Mouse (Mus musculus) lung, embryonic 16.5 days (tissue): ENCODE measurements around the gene Pole3. TPM values are rescaled to one million over a fixed set of nuclear protein-coding genes. Genes with fewer than 3 reads are reported as not detected.

ENCODE experiments used
- ATAC-seq: fragments of 200-750 bp; cut with Nextera tagmentation; 2 replicates; pipeline ENCODE4 v1.8.0; 2017; ENCODE audit warnings: low read depth, mild to moderate bottlenecking, moderate library complexity
- H3K27ac ChIP-seq: fragments of 300-500 bp; sonication (generic); 2 replicates; pipeline ENCODE4 v1.5.1; 2014; ENCODE audit warnings: mild to moderate bottlenecking, control low read depth, low read length
- H3K27me3 ChIP-seq: fragments of 300-500 bp; sonication (generic); 2 replicates; pipeline ENCODE4 v1.6.1; 2014; ENCODE audit warnings: low read depth, low read length, mixed read lengths; ENCODE audit not compliant: control insufficient read depth, insufficient read depth
- H3K36me3 ChIP-seq: fragments of 300-500 bp; sonication (generic); 2 replicates; pipeline ENCODE4 v1.6.1; 2014; ENCODE audit warnings: low read length; ENCODE audit not compliant: control insufficient read depth, insufficient read depth
- H3K4me1 ChIP-seq: fragments of 300-500 bp; sonication (generic); replicated peaks from 2 replicates; pipeline ENCODE4 v1.6.1; 2014; ENCODE audit warnings: low read length, mixed read lengths; ENCODE audit not compliant: control insufficient read depth, insufficient read depth
- H3K4me2 ChIP-seq: fragments of 300-500 bp; sonication (generic); 2 replicates; pipeline ENCODE4 v1.6.1; 2014; ENCODE audit warnings: low read depth, low read length, control low read depth
- H3K4me3 ChIP-seq: fragments of 300-500 bp; sonication (generic); 2 replicates; pipeline ENCODE4 v1.5.1; 2014; ENCODE audit warnings: mild to moderate bottlenecking, low read length, control low read depth
- H3K9ac ChIP-seq: fragments of 300-500 bp; sonication (generic); 2 replicates; pipeline ENCODE4 v1.6.1; 2014; ENCODE audit warnings: low read length, control low read depth
- H3K9me3 ChIP-seq: fragments of 300-500 bp; sonication (generic); 2 replicates; pipeline ENCODE4 v1.6.1; 2016; ENCODE audit warnings: low read length; ENCODE audit not compliant: control insufficient read depth
- whole genome bisulfite sequencing: fragments of 180-500 bp; shearing (Covaris S2); extraction: QIAGEN DNeasy Blood & Tissue Kit; methylation state at CpG from one replicate; pipeline ENCODE4 v1.1.7; 2014; 5-methylcytosine and 5-hydroxymethylcytosine counted together
- polyA plus RNA-seq: library from polyadenylated mRNA; unstranded; fragments of >200 nt; fragmentation: Nextera tagmentation; extraction: Ambion mirVana; gene quantifications from 2 replicates; pipeline ENCODE4 v1.2.1, GENCODE M21; 2015

Pole3 gene
- polyA plus RNA-seq, 1 experiment from 2014 or later = 79.9 TPM

DNA sequence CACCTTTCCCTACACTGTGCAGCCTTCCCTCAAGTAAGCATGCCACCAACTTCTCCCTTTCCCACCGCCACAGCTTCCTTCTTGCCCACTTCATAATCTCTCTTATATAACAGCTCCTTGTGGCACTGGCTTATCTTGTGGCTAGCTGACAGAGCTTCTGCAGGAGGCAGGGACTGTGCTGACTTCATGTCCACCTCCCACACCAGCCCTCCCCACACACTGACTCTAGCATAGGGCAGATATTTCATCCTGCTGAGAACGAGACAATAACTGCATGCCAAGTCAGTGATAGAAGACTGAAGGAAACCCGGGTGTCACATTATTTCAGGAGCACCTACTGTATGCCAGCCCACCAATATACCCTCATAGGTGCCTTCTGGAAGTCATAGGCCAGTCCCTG, 9.4 kb downstream of the Pole3 start:
- no peaks in the 10 kb centered on the region for H3K9me3 ChIP-seq
- peak overlapping the region; percentile 95 for H3K27ac ChIP-seq
- no peak overlapping the region; the same call in 1 of the 2 replicates for H3K4me3 ChIP-seq
- ATAC-seq = no peak
- WGBS = 43% methylated on average over 3 of the region's 3 CpGs
- peaks cover 40% of the 10 kb centered on the region for H3K4me1 ChIP-seq
- H3K36me3 ChIP-seq = peaks cover 34% of the 10 kb centered on the region
- no peaks in the 10 kb centered on the region for H3K27me3 ChIP-seq
- H3K4me2 ChIP-seq = peak overlapping the region; percentile 41
- peak overlapping the region; percentile 57 for H3K9ac ChIP-seq

- Histone ChIP-seq H3K4me3 (no peak overlapping the region; the same call in 1 of the 2 replicates), H3K27me3 (no peaks in the 10 kb centered on the region), H3K9me3 (no peaks in the 10 kb centered on the region), H3K27ac (peak overlapping the region; percentile 95), H3K4me2 (peak overlapping the region; percentile 7; the same call in 1 of the 2 replicates), H3K9ac (no peak overlapping the region), H3K4me1 (peaks cover 40% of the 10 kb centered on the region), H3K36me3 (peaks cover 39% of the 10 kb centered on the region)
- WGBS = 62% methylated on average over 7 of the region's 7 CpGs
- ATAC-seq = peak; percentile 6; the same call in 1 of the 2 replicates
Observed at GRCm38 (mm10) chr4:62514995-62515394, 9.9 kb downstream of the Pole3 start.

DNA sequence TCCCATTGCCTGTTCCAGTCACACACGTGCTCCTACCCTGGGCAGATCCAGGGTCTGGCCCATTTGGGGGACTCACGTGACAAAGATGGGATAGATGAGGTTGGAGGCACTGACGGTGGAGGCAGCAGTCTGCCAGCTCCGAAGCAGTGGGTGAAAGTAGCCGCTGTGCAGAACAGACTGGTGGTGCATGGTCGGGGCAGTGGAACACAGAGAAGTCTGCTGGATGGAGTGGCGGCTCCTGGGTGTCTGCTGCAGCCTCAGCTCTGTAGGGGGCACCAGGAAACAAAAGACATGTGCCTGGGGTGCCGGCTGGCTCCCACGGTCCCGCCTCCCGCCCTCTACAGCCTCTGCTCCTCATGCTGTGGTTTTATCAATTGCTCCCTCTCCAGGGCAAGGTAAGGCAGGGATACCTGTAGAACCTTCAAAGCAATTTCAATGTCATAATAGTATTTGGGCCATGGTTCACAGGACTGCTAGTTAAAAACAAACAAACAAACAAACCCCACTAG, 10.8 kb downstream of the Pole3 start:
- Histone ChIP-seq H3K9ac (no peak overlapping the region), H3K4me3 (no peak overlapping the region), H3K27me3 (no peaks in the 10 kb centered on the region), H3K4me2 (no peak overlapping the region), H3K27ac (no peak overlapping the region), H3K9me3 (no peaks in the 10 kb centered on the region), H3K4me1 (peaks cover 39% of the 10 kb centered on the region), H3K36me3 (peaks cover 48% of the 10 kb centered on the region)
- 58% methylated on average over 11 of the region's 11 CpGs for WGBS
- no peak for ATAC-seq

DNA sequence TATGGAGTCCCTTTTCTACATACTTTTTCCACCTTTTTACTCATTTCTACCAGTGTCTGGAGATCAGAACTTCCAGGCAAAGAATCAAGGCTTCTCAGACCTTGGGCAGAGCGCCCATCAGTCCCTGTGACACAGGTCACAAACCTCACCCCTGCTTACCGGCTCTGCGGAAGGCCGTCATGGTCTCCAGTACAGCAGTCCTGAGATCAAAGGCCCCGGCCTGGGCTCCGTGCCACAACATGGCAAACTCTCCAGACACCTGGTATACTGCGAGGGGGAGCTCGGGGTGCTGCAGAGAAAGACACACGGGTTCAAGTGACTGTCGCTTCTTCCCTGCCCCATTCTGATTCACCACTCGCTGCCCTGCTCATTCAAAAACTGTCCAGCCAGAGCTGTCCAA, 14.9 kb downstream of the Pole3 start:
- peaks cover under 1% of the 10 kb centered on the region; the same call in 1 of the 2 replicates for H3K4me1 ChIP-seq
- no peak overlapping the region for H3K4me2 ChIP-seq
- no peak overlapping the region for H3K27ac ChIP-seq
- no peak overlapping the region for H3K4me3 ChIP-seq
- no peak overlapping the region for H3K9ac ChIP-seq
- ATAC-seq = no peak
- WGBS = 81% methylated on average over 11 of the region's 11 CpGs
- H3K9me3 ChIP-seq = no peaks in the 10 kb centered on the region
- peaks cover 62% of the 10 kb centered on the region for H3K36me3 ChIP-seq
- H3K27me3 ChIP-seq = no peaks in the 10 kb centered on the region

- no peak overlapping the region for H3K27ac ChIP-seq
- whole genome bisulfite sequencing = 87% methylated on average over 5 of the region's 5 CpGs
- no peak overlapping the region for H3K9ac ChIP-seq
- no peak for ATAC-seq
- H3K27me3 ChIP-seq = no peaks in the 10 kb centered on the region
- H3K4me1 ChIP-seq = no peaks in the 10 kb centered on the region
- no peak overlapping the region for H3K4me2 ChIP-seq
- H3K4me3 ChIP-seq = no peak overlapping the region
- H3K36me3 ChIP-seq = peaks cover 60% of the 10 kb centered on the region
- H3K9me3 ChIP-seq = no peaks in the 10 kb centered on the region
Observed at GRCm38 (mm10) chr4:62508839-62509238, 16.0 kb downstream of the Pole3 start.

GRCm38 (mm10) chr4:62506798-62507197, 18.1 kb downstream of the Pole3 start:
- Histone ChIP-seq H3K27ac (no peak overlapping the region), H3K9me3 (no peaks in the 10 kb centered on the region), H3K4me3 (no peak overlapping the region), H3K9ac (no peak overlapping the region), H3K27me3 (no peaks in the 10 kb centered on the region), H3K36me3 (peaks cover 40% of the 10 kb centered on the region), H3K4me1 (peaks cover 7% of the 10 kb centered on the region), H3K4me2 (no peak overlapping the region)
- ATAC-seq = no peak
- 54% methylated on average over 2 of the region's 2 CpGs for WGBS

DNA sequence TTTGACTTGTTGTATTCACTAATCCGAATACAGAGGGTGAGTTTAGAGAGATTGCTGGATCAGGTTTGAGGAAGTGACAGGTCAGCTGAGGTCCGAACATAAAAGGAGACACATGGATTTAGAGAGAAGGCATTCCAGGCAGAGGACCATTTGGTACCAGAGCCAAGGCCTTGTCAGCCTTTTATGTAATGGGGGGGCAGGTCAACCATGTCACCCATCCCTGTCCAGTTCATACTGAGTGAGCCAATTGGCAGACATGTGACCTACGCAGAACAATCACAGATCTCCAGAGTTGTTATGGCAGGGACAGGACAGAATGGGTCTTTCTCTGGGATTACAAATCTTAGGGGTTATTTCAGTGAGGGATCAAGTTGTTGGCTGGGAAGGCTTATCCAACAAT, 18.9 kb downstream of the Pole3 start:
- Histone ChIP-seq H3K27me3 (no peaks in the 10 kb centered on the region), H3K9me3 (no peaks in the 10 kb centered on the region), H3K27ac (no peak overlapping the region), H3K9ac (no peak overlapping the region), H3K4me1 (peaks cover 8% of the 10 kb centered on the region), H3K4me2 (no peak overlapping the region), H3K4me3 (no peak overlapping the region), H3K36me3 (peaks cover 32% of the 10 kb centered on the region)
- ATAC-seq = no peak
- 78% methylated on average over 3 of the region's 3 CpGs for WGBS

- 75% methylated on average over 3 of the region's 3 CpGs for WGBS
- peak within 1 kb of the TSS; percentile 84 for H3K9ac ChIP-seq
Observed at GRCm38 (mm10) chr4:62503374-62503970, 21.4 kb downstream of the Pole3 start, which contains the start of gene Hdhd3. Hdhd3 (minus strand) TSS chr4:62503467.

GRCm38 (mm10) chr4:62502969-62503368, 21.9 kb downstream of the Pole3 start:
- peak overlapping the region; percentile 90 for H3K27ac ChIP-seq
- H3K27me3 ChIP-seq = no peaks in the 10 kb centered on the region
- H3K9me3 ChIP-seq = no peaks in the 10 kb centered on the region
- WGBS = 43% methylated on average over 7 of the region's 7 CpGs
- peak overlapping the region; percentile 52; the same call in 1 of the 2 replicates for H3K4me2 ChIP-seq
- H3K9ac ChIP-seq = no peak overlapping the region
- no peak for ATAC-seq
- H3K4me1 ChIP-seq = peaks cover 12% of the 10 kb centered on the region
- H3K36me3 ChIP-seq = peaks cover 19% of the 10 kb centered on the region
- no peak overlapping the region for H3K4me3 ChIP-seq

More at GRCm38 (mm10) chr4:62503374-62503970, 21.4 kb downstream of the Pole3 start, which contains the start of gene Hdhd3:
- Histone ChIP-seq H3K4me1 (peaks cover 12% of the 10 kb centered on the region), H3K4me2 (peak within 1 kb of the TSS; percentile 52), H3K27me3 (no peaks in the 10 kb centered on the region), H3K27ac (peak within 1 kb of the TSS; percentile 90), H3K9me3 (no peaks in the 10 kb centered on the region), H3K4me3 (peak within 1 kb of the TSS; percentile 80), H3K36me3 (peaks cover 18% of the 10 kb centered on the region)
- no peak for ATAC-seq
